Mouse (Mus musculus): ENCODE results near the gene Dut.

DNA sequence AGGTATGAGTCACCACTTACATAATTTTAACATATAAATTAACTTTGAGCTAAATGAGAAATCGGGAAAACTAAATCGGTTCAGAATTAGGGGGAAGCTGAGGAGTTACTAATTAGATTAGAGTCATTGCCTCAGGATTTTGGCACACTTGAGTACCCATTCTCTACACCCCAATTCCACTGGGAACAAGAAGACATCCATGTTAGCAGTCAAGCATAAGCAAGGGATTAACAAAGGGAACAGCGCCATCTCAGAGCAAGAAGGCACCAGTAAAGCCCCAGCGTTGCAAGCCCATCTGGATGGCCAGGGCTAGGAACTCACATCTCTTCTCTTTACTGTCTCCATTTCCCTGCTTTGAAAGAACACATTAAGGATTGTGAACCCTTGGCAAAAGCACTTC, 38.8 kb downstream of the Dut start:
- TF ChIP-seq CTCF (conservative IDR thresholded peaks at IDR 0.05; ENCODE audit: low read length) (no peak), NANOG (IDR thresholded peaks at IDR 0.05; ENCODE audit: borderline replicate concordance, low read length) (no peak), POU5F1 (IDR thresholded peaks at IDR 0.05; ENCODE audit: borderline replicate concordance, low read length) (no peak)
